Mouse (Mus musculus) left cerebral cortex, postnatal 25 days (tissue): Measurements from ENCODE around the gene Trnau1ap. TPM values are rescaled to one million over a fixed set of nuclear protein-coding genes. Genes with fewer than 3 reads are reported as not detected.

Experiments
- DNase-seq, 2 experiments: peaks; one replicate each; pipeline ENCODE4 v3.0.0; 2022; ENCODE audit warnings: low spot score in 2 of 2, mixed read lengths in 1 of 2
- intact Hi-C: fragments of 180-260 bp; cut with DNase I; formaldehyde crosslinking; loops from one replicate; pipeline ENCODE4 v1.15.1; 2025
- total RNA-seq, 2 experiments: library from RNA; stranded (reverse); gene quantifications; 2 replicates each; pipeline ENCODE4 v1.2.3; 2021

The Trnau1ap gene
- total RNA-seq, 2 experiments from 2014 or later, result 18.0 to 22.2 TPM

- intact Hi-C loops, result no loop called here
- no peak for DNase-seq
Observed at GRCm38 (mm10) chr4:132268871-132269739, 60.2 kb downstream of the Trnau1ap start.

- intact Hi-C loops, result no loop called here
- peak in 1 of 2 experiments; percentile 71 for DNase-seq
Observed at GRCm38 (mm10) chr4:132266835-132267349, 62.4 kb downstream of the Trnau1ap start.

GRCm38 (mm10) chr4:132263313-132263712, 66.0 kb downstream of the Trnau1ap start:
- no peak for DNase-seq
- intact Hi-C loops, result no loop called here

- DNase-seq, result no peak
- intact Hi-C loops, result no loop called here
Observed at GRCm38 (mm10) chr4:132262358-132262616, 67.1 kb downstream of the Trnau1ap start.

Other genes with a start within 250 kb of the Trnau1ap start
- gene Oprd1, start 185.1 kb downstream of the Trnau1ap start, total RNA-seq, result 10 to 100 TPM; 16.7 to 16.9 TPM
- gene Ythdf2, start 117.2 kb downstream of the Trnau1ap start, total RNA-seq, result 10 to 100 TPM; 45.4 to 46.3 TPM
- 10 to 100 TPM; 25.2 to 26.2 TPM for gene Gmeb1, start 67.9 kb downstream of the Trnau1ap start, total RNA-seq
- gene Taf12, start 55.2 kb downstream of the Trnau1ap start, total RNA-seq, result 10 to 100 TPM; 19.2 to 22.5 TPM
- 1 to 10 TPM; 1.2 to 1.5 TPM for gene Rab42, start 26.2 kb downstream of the Trnau1ap start, total RNA-seq
- gene Rcc1, start 24.1 kb upstream of the Trnau1ap start, total RNA-seq, result 10 to 100 TPM; 12.8 to 14.8 TPM
- 10 to 100 TPM in 1 of 2 experiments, 1 to 10 TPM in 1; 8.3 to 11.3 TPM for gene Phactr4, start 93.0 kb upstream of the Trnau1ap start, total RNA-seq
- gene Med18, start 134.4 kb upstream of the Trnau1ap start, total RNA-seq, result 10 to 100 TPM in 1 of 2 experiments, 1 to 10 TPM in 1; 8.5 to 10.8 TPM
- gene Sesn2, start 181.0 kb upstream of the Trnau1ap start, total RNA-seq, result 10 to 100 TPM in 1 of 2 experiments, 1 to 10 TPM in 1; 9.5 to 10.2 TPM
- 100 to 1,000 TPM; 490 to 544 TPM for gene Atpif1, start 204.1 kb upstream of the Trnau1ap start, total RNA-seq
- gene Dnajc8, start 206.0 kb upstream of the Trnau1ap start, total RNA-seq, result 10 to 100 TPM; 83.9 to 93.1 TPM
- gene Ptafr, start 234.5 kb upstream of the Trnau1ap start, total RNA-seq, result 1 to 10 TPM; 1.6 to 1.7 TPM